Mouse (Mus musculus): ENCODE data around the gene Anp32e. TPM values are rescaled to one million over a fixed set of nuclear protein-coding genes. Genes with fewer than 3 reads are reported as not detected.

The Anp32e gene
- polyA plus RNA-seq, 2 experiments from 2014 or later: 162 to 218 TPM

Other genes starting within 250 kb of the Anp32e start
- 1 to 10 TPM; 3.2 to 3.5 TPM for gene Adamtsl4, start 241.3 kb upstream of the Anp32e start, polyA plus RNA-seq (2017; shearing (Covaris generic))
- 100 to 1,000 TPM; 115 to 149 TPM for gene Ecm1, start 189.7 kb upstream of the Anp32e start, polyA plus RNA-seq (2017; shearing (Covaris generic))
- gene Tars2, start 169.0 kb upstream of the Anp32e start, polyA plus RNA-seq (2017; shearing (Covaris generic)): 10 to 100 TPM; 67.4 to 73.6 TPM
- gene Rprd2, start 110.4 kb upstream of the Anp32e start, polyA plus RNA-seq (2017; shearing (Covaris generic)): 10 to 100 TPM; 22.7 to 26.4 TPM
- gene Prpf3, start 73.4 kb upstream of the Anp32e start, polyA plus RNA-seq (2017; shearing (Covaris generic)): 10 to 100 TPM; 31.7 to 44.5 TPM
- gene Mrps21, start 57.7 kb upstream of the Anp32e start, polyA plus RNA-seq (2017; shearing (Covaris generic)): 100 to 1,000 TPM; 334 to 354 TPM
- gene Ciart, start 47.0 kb upstream of the Anp32e start, polyA plus RNA-seq (2017; shearing (Covaris generic)): 1 to 10 TPM; 4.4 to 7.0 TPM
- gene BC028528, start 37.2 kb upstream of the Anp32e start, polyA plus RNA-seq (2017; shearing (Covaris generic)): 1 to 10 TPM; 1.2 to 1.5 TPM
- gene Aph1a, start 35.3 kb upstream of the Anp32e start, polyA plus RNA-seq (2017; shearing (Covaris generic)): 10 to 100 TPM; 32.2 to 44.2 TPM
- not detected for gene Car14, start 24.6 kb upstream of the Anp32e start, polyA plus RNA-seq (2017; shearing (Covaris generic))
- gene Plekho1, start 66.8 kb downstream of the Anp32e start, polyA plus RNA-seq (2017; shearing (Covaris generic)): 10 to 100 TPM in 1 of 2 experiments, 1 to 10 TPM in 1; 7.5 to 12.8 TPM
- gene Vps45, start 129.2 kb downstream of the Anp32e start, polyA plus RNA-seq (2017; shearing (Covaris generic)): 10 to 100 TPM; 18.8 to 22.7 TPM
- 10 to 100 TPM in 1 of 2 experiments, 1 to 10 TPM in 1; 8.0 to 12.0 TPM for gene Otud7b, start 175.3 kb downstream of the Anp32e start, polyA plus RNA-seq (2017; shearing (Covaris generic))
- gene Mtmr11, start 232.8 kb downstream of the Anp32e start, polyA plus RNA-seq (2017; shearing (Covaris generic)): 1 to 10 TPM in 1 of 2 experiments, under 1 TPM in 1; 0.62 to 2.0 TPM
- 10 to 100 TPM; 65.6 to 75.0 TPM for gene Sf3b4, start 243.1 kb downstream of the Anp32e start, polyA plus RNA-seq (2017; shearing (Covaris generic))